ENCODE assay signal across 13 mouse cellular contexts in the genomic region with DNA sequence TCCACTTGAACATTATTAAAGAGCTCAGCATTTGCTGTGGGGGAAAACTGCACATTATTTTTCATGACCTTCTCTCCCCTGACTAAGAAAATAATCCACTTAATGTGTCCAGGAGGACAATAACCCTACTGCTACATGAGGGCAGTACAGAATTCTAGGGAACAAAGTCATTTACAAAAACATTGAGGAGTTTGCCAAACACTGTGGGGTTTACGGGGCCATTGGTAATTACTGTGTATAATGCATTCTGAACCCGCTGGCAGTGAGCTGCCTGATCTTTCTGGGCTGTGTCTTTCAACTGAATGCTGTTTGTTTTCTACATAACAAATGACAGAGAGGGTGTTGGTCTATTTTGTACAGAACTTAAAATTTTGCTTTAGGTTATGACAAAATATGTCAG.
"Had no signal": no experiment of that assay in that cellular context is flagged by ENCODE, and none has a peak within 500 bp of the region (broad histone marks: within the 10 kb centered on the region; RNA-seq: fewer than 3 reads in every experiment).

No protein-coding gene starts in this region.

- ATAC-seq: intestine, postnatal 0 days; liver, postnatal 0 days had no signal

- DNase-seq: kidney, postnatal 14 days; layer of hippocampus, adult 9-11 months; layer of hippocampus, postnatal 36 days; liver; liver, embryonic 13.5 days; liver, postnatal 0 days; right cerebral cortex, adult 18-20 months; right cerebral cortex, postnatal 25 days; thymus, postnatal 4 days had no signal

- H3K4me2 ChIP-seq: limb, embryonic 12.5 days; liver, embryonic 13.5 days; neural tube, embryonic 15.5 days had no signal

- H3K36me3 ChIP-seq: limb, embryonic 12.5 days; liver, embryonic 13.5 days; neural tube, embryonic 15.5 days had no signal

- H3K27me3 ChIP-seq: limb, embryonic 12.5 days; liver, embryonic 13.5 days; neural tube, embryonic 15.5 days had no signal

- H3K9ac ChIP-seq: limb, embryonic 12.5 days; liver, embryonic 13.5 days; liver, postnatal 0 days; neural tube, embryonic 15.5 days had no signal

- H3K4me1 ChIP-seq: limb, embryonic 12.5 days; liver, embryonic 13.5 days had no signal

- H3K4me3 ChIP-seq: limb, embryonic 12.5 days; liver, embryonic 13.5 days; neural tube, embryonic 15.5 days had no signal

- H3K9me3 ChIP-seq: limb, embryonic 12.5 days; liver, embryonic 13.5 days; neural tube, embryonic 15.5 days had no signal

- H3K27ac ChIP-seq: limb, embryonic 12.5 days; liver, embryonic 13.5 days; neural tube, embryonic 15.5 days; stomach, postnatal 0 days had no signal
